Mouse (Mus musculus): ENCODE measurements around the gene Galnt11.

The Galnt11 gene

GRCm38 (mm10) chr5:25254491-25254890 lies 32.8 kb downstream of the Galnt11 start:
- no peak for DNase-seq

GRCm38 (mm10) chr5:25256686-25257085 lies 35.0 kb downstream of the Galnt11 start:
- no peak for DNase-seq

- no peak for DNase-seq
These were observed 39.7 kb downstream of the Galnt11 start for GRCm38 (mm10) chr5:25261452-25261851.

DNA sequence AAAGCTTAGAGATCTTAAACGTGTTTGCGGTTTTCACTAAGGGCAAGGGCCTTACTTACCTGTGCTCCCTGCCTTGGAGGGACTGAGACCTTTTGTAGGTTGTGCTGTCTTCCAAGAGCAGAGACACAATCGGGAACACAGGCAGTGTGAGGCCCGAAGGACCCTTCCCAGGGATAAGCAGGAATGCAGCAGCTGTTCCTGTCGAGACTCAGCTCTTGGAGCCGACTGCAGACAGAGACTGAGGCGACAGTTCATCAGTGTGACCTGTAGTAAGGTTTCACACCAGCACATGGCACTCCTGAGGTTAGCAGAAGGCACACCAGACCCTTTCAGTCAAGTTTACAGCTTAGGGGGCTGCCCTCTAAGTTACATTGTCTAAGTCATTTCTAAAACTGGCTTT lies 40.6 kb downstream of the Galnt11 start:
- no peak for DNase-seq

DNA sequence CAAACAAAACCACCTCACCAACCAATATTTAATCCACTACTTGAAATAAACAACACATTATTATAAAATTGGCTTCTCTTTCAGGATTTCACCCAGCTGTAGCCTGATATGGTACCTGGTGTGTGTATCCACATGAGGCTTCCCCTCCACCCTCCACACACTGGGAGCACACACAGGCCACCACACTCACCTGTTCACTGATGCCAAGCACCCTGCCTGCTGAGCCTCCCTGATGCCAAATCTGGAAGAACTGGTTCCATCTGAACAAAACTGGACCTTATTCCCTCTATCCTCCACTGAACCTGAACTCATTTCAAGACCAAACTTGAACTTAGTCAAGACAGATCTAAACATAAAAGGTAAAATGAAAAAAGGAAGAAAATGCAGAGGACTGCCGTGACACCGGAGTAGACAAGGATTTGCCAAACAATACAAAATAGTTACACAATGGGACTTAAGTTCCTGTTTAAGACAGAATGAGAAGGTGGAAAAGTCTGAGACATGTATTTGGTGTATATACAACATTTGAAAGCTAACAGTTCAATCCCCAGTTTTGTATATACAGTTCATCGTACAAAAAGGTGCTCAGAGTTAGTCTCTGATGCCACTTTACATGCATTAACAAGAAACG lies 46.7 kb downstream of the Galnt11 start:
- peak in 1 of 2 experiments; percentile 24 for DNase-seq

GRCm38 (mm10) chr5:25275629-25276028 lies 53.9 kb downstream of the Galnt11 start:
- DNase-seq: no peak

DNA sequence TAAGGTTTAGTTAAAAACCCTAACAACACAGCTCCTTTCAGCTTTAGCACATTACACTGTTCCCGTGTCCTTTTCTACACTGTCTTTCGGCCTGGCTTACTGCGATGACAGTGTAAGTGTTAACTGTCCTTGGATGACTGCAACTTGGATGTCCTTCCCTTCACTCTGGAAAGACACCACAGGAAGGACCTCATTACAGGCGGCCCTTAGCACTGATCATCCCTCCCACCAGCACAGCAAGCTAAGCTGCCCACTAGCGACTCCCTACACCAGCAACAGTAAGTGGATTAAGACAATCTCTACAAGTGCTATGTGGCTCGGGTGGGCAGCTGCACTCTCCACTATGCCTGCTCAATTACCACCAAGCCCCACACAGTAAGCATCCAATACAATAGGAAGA lies 54.7 kb downstream of the Galnt11 start:
- DNase-seq: no peak

GRCm38 (mm10) chr5:25283988-25284387 lies 62.3 kb downstream of the Galnt11 start:
- no peak for DNase-seq

DNA sequence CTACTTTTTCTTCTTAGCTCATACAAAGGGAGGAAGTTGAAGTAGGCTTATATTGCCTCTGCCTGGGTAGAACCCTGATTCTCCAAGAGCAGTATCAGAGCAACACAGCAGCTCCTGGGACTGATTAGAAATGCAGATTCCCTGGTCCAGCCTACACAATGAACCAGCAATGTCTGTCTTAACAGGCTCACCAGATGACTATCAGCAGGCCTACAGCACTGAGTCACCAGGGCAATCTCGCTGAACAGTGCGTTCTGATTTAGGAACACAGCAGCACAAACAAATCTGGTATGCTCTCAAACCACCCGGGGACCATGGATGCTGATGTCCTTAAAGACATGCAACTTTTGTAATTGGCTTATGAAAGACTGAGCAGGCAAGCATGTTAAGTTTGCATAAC lies 75.1 kb downstream of the Galnt11 start:
- no peak for DNase-seq

GRCm38 (mm10) chr5:25310226-25310625 lies 88.5 kb downstream of the Galnt11 start:
- DNase-seq: no peak

DNA sequence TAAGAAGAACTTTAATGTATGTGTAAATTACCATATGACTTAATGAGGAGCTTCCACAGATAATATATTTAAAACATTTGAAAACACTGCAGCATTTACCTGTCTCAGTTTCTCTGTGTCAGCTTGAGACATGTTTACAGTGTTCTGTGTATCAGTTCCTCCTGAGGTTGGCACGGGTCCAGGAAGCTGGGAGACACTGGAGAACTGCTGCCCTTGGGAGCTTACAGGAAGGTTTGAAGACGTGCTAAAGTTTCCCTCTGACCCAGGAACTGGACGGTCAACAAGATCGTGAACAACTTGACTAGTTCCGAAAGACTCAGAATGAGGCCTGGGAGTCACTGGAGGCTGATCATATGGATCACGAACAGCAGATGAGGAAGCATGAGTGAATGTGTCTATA lies 92.2 kb downstream of the Galnt11 start:
- peak; percentile 29 to 66 for DNase-seq
